Mouse (Mus musculus): ENCODE measurements around the gene Nfya. TPM values are rescaled to one million over a fixed set of nuclear protein-coding genes. Genes with fewer than 3 reads are reported as not detected.
"Not testable (repeated sequence)": the region's sequence is repeated elsewhere in the genome, so short reads cannot be mapped to it uniquely, and the experiment has no call there.

Nfya gene
- total RNA-seq, 2 experiments from 2014 or later, result 15.3 to 20.6 TPM

DNA sequence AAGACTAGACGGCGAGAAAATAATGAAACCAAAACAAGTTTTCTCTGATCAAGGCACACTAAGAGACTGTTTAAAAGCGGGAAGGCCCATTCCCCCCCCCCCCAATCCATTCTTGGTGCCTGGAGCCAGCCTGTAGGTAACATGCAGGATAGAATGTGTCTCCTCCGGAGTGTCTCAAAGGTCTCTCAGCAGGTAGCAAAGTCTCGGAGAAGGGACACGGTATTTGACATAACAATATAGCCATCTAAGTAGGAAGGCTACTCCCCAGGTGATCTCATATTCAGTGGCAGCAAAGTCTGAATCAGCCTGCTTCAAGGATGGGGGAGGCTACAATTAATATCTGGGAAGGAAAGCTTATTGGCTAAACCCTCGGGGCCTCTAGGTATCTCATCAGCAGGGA, 56.7 kb downstream of the Nfya start:
- DNase-seq; intact Hi-C loops (cut with DNase I): not testable (repeated sequence)

GRCm38 (mm10) chr17:48350681-48351193, 59.0 kb downstream of the Nfya start:
- intact Hi-C loops (cut with DNase I), result no loop called here
- DNase-seq, result no peak

DNA sequence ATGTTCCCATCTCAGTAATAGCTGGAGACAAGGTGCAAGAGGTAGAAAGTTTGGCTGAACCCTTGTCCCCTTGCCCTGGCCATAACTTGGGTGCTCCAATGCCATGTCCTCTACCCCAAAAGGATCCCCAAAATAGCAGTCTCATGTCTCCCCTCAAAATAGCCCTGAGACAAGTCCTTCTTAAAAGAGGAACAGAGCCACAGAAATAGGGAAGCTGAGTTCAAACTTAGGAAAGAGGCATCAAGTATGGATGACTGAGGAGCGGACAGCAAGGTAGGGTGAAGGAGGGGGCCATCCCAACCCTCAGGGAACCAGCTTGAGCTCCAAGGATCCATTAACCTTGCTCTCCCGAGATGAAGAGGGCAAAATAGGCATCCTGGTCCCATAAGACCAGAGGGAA, 62.4 kb downstream of the Nfya start:
- DNase-seq, result no peak
- intact Hi-C loops (cut with DNase I), result no loop called here

DNA sequence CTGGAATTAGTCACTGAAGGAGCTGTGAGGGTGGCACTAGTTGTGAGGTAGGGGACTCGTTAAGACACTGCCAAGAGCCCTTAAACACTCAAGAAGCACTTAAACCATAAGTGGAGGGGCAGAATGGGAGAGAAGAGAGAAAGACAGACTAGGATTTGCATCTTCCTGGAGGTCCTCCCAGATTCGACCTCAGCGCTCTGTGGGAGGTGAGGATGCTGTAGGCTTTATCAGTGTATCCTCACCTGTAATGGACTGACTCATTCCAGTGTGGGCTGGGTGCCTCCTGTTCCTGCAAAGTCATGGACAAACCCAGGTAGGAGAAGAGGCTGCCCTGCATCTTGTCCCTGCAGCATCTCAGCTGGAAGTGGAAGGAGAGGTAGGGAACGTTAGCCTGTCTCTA, 62.9 kb downstream of the Nfya start:
- DNase-seq, result no peak
- intact Hi-C loops (cut with DNase I), result no loop called here

- no peak for DNase-seq
- intact Hi-C loops (cut with DNase I), result no loop called here
Measured at GRCm38 (mm10) chr17:48346231-48346630, 63.5 kb downstream of the Nfya start, which contains the start of gene Trem2. TSS of gene Trem2 (plus strand) at chr17:48346401.

DNA sequence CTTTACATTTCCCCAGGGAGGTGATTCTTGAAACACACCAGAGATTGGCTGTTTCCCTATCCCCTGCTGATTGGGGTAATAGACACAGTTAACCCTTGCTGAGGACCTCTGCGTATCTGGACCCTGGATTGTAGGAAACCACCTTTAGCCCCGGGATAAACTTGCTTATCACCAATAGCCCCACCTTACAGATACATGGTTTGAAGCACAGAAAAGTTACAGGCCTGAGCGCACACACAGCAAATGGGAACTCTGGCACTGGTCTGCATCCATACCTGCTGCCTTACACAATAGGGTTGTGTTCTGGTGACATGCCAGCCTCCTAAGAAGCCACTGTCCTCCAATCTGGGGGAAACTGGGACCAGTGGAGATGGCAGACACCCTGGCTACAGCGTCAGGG, 63.9 kb downstream of the Nfya start:
- no peak for DNase-seq
- intact Hi-C loops (cut with DNase I), result no loop called here

DNA sequence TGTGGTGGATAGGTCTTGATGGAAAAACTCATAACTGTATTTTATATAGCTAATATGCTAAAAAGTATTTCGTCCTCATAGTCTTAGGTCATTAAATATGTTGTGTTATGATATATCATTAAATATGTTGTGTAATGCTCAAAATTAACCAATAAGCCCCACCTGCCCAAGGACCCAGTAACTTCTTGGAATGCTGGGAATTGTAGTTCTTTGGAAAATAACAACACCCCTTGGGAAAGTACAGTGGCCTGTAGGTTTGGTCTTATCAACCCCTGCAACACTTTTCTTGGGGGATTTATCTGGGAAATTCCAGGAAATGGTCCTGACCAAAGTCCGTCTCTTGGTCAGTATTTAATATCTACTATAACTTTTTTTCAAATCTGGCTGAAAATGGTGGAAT, 66.6 kb downstream of the Nfya start:
- intact Hi-C loops (cut with DNase I), result no loop called here
- no peak for DNase-seq

DNA sequence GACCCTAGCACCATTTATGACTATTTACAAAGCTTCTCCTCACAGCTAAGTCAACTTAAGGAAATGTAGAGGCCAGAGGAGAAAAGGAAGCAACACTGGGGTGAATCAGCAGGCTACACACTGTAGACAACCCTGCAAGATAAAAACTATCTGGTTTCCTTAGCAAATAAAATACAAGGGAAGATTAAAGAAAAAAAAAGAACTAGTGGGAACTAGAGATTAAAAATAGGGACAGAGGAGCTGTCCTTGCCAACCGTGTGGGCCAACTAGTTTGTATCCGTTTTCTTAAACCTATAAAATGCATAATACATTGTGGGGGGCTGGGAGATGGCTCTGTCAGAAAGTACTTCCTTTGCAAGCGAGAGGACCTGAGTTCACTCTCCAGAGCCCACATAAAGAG, 67.8 kb downstream of the Nfya start:
- DNase-seq, result no peak
- intact Hi-C loops (cut with DNase I), result no loop called here

GRCm38 (mm10) chr17:48340267-48340666, 69.4 kb downstream of the Nfya start:
- intact Hi-C loops (cut with DNase I), result no loop called here
- DNase-seq, result no peak

Other genes with a start within 250 kb of the Nfya start
- not detected for gene A530064D06Rik, start 242.6 kb downstream of the Nfya start, total RNA-seq (2021)
- gene Trem1, start 177.1 kb downstream of the Nfya start, total RNA-seq (2021), result not detected
- not detected for gene Trem3, start 162.1 kb downstream of the Nfya start, total RNA-seq (2021)
- under 1 TPM in 1 of 2 experiments, not detected in 1; 0.19 TPM for gene Treml4, start 145.6 kb downstream of the Nfya start, total RNA-seq (2021)
- under 1 TPM; 0.58 to 0.62 TPM for gene Treml2, start 110.4 kb downstream of the Nfya start, total RNA-seq (2021)
- gene B430306N03Rik, start 93.8 kb downstream of the Nfya start, total RNA-seq (2021), result under 1 TPM; 0.17 to 0.41 TPM
- gene Trem2, start 63.5 kb downstream of the Nfya start, total RNA-seq (2021), result 1 to 10 TPM; 1.5 to 2.2 TPM
- under 1 TPM; 0.35 to 0.36 TPM for gene Treml1, start 50.0 kb downstream of the Nfya start, total RNA-seq (2021)
- gene Oard1, start 108 bp upstream of the Nfya start, total RNA-seq (2021), result 10 to 100 TPM; 15.8 to 16.3 TPM
- gene Apobec2, start 23.0 kb upstream of the Nfya start, total RNA-seq (2021), result 100 to 1,000 TPM; 236 to 256 TPM
- under 1 TPM; 0.27 to 0.64 TPM for gene Tspo2, start 41.6 kb upstream of the Nfya start, total RNA-seq (2021)
- gene Unc5cl, start 45.0 kb upstream of the Nfya start, total RNA-seq (2021), result under 1 TPM in 1 of 2 experiments, not detected in 1; 0.24 TPM